Mouse (Mus musculus): ENCODE results near the gene Pigo. TPM values are rescaled to one million over a fixed set of nuclear protein-coding genes. Genes with fewer than 3 reads are reported as not detected.

Pigo gene
- total RNA-seq (2021) = 10 to 100 TPM; 28.0 to 30.0 TPM
- long read RNA-seq, experiment 1, full-length matches to known transcripts = 3 of 18 reads
- long read RNA-seq, experiment 1, partial matches to known transcripts = 5 of 18 reads
- long read RNA-seq, experiment 1, other reads (novel, unspliced or antisense) = 10 of 18 reads
- long read RNA-seq, experiment 2, full-length matches to known transcripts = 6 of 26 reads
- long read RNA-seq, experiment 2, partial matches to known transcripts = 6 of 26 reads
- long read RNA-seq, experiment 2, other reads (novel, unspliced or antisense) = 14 of 26 reads

- DNase-seq (ENCODE audit: low spot score in 2 of 2) = peak; percentile 91 to 92
- peak; percentile 80 for TF ChIP-seq CTCF (conservative IDR thresholded peaks at IDR 0.05)
- Histone ChIP-seq H3K27ac (peak within 1 kb of the TSS; percentile 94), H3K4me3 (peak within 1 kb of the TSS; percentile 72)
These were observed at the start of gene Pigo for GRCm38 (mm10) chr4:43025084-43025960. Gene Pigo (minus strand): TSS chr4:43025819.

GRCm38 (mm10) chr4:43074923-43075322 lies 49.3 kb upstream of the Pigo start:
- Histone ChIP-seq H3K4me3 (no peak overlapping the region), H3K27ac (no peak overlapping the region)
- DNase-seq (ENCODE audit: low spot score in 2 of 2) = no peak
- TF ChIP-seq CTCF (conservative IDR thresholded peaks at IDR 0.05) = no peak

GRCm38 (mm10) chr4:43065471-43065870 lies 39.9 kb upstream of the Pigo start:
- TF ChIP-seq CTCF (conservative IDR thresholded peaks at IDR 0.05) = no peak
- no peak for DNase-seq (ENCODE audit: low spot score in 2 of 2)
- Histone ChIP-seq H3K27ac (no peak overlapping the region), H3K4me3 (no peak overlapping the region)

- TF ChIP-seq CTCF (conservative IDR thresholded peaks at IDR 0.05) = peak; percentile 56
- Histone ChIP-seq H3K4me3 (no peak overlapping the region), H3K27ac (peak overlapping the region; percentile 7; the same call in 1 of the 2 replicates)
- DNase-seq (ENCODE audit: low spot score in 2 of 2) = no peak
These were observed 34.7 kb upstream of the Pigo start for GRCm38 (mm10) chr4:43060286-43060685.

- no peak overlapping the region for H3K27ac ChIP-seq
- peak overlapping the region; percentile 81 for H3K4me3 ChIP-seq
- no peak for DNase-seq (ENCODE audit: low spot score in 2 of 2)
- no peak for TF ChIP-seq CTCF (conservative IDR thresholded peaks at IDR 0.05)
These were observed 34.1 kb upstream of the Pigo start for GRCm38 (mm10) chr4:43059697-43060096.

- H3K4me3 ChIP-seq = peak within 1 kb of the TSS; percentile 81
- DNase-seq (ENCODE audit: low spot score in 2 of 2) = peak; percentile 92 to 93
- TF ChIP-seq CTCF (conservative IDR thresholded peaks at IDR 0.05) = no peak
- H3K27ac ChIP-seq = peak within 1 kb of the TSS; percentile 76
These were observed 33.4 kb upstream of the Pigo start, which contains the start of gene Unc13b for GRCm38 (mm10) chr4:43058753-43059654. Gene Unc13b (plus strand): TSS chr4:43058953.

GRCm38 (mm10) chr4:43058392-43058752 lies 32.8 kb upstream of the Pigo start:
- Histone ChIP-seq H3K27ac (no peak overlapping the region), H3K4me3 (peak overlapping the region; percentile 81)
- no peak for DNase-seq (ENCODE audit: low spot score in 2 of 2)
- no peak for TF ChIP-seq CTCF (conservative IDR thresholded peaks at IDR 0.05)

- no peak for DNase-seq (ENCODE audit: low spot score in 2 of 2)
- TF ChIP-seq CTCF (conservative IDR thresholded peaks at IDR 0.05) = no peak
- H3K27ac ChIP-seq = no peak overlapping the region
- H3K4me3 ChIP-seq = no peak overlapping the region
These were observed 32.0 kb upstream of the Pigo start for GRCm38 (mm10) chr4:43057654-43058053.

GRCm38 (mm10) chr4:43052627-43053026 lies 27.0 kb upstream of the Pigo start:
- TF ChIP-seq CTCF (conservative IDR thresholded peaks at IDR 0.05) = peak; percentile 87
- H3K4me3 ChIP-seq = no peak overlapping the region
- no peak overlapping the region for H3K27ac ChIP-seq
- no peak for DNase-seq (ENCODE audit: low spot score in 2 of 2)

- H3K27ac ChIP-seq = peak overlapping the region; percentile 55; the same call in 1 of the 2 replicates
- DNase-seq (ENCODE audit: low spot score in 2 of 2) = peak; percentile 79 to 80
- no peak overlapping the region; the same call in 1 of the 2 replicates for H3K4me3 ChIP-seq
- TF ChIP-seq CTCF (conservative IDR thresholded peaks at IDR 0.05) = peak; percentile 88
These were observed 21.6 kb upstream of the Pigo start for GRCm38 (mm10) chr4:43047231-43047630.

- no peak for TF ChIP-seq CTCF (conservative IDR thresholded peaks at IDR 0.05)
- DNase-seq (ENCODE audit: low spot score in 2 of 2) = no peak
- peak overlapping the region; percentile 17; the same call in 1 of the 2 replicates for H3K4me3 ChIP-seq
- peak overlapping the region; percentile 55; the same call in 1 of the 2 replicates for H3K27ac ChIP-seq
These were observed 21.0 kb upstream of the Pigo start for GRCm38 (mm10) chr4:43046607-43047006.

GRCm38 (mm10) chr4:43045659-43046302 lies 20.2 kb upstream of the Pigo start, which contains the start of gene Fam214b:
Gene Fam214b (minus strand): TSS chr4:43046220.
- peak within 1 kb of the TSS; percentile 82 for H3K4me3 ChIP-seq
- TF ChIP-seq CTCF (conservative IDR thresholded peaks at IDR 0.05) = no peak
- H3K27ac ChIP-seq = peak within 1 kb of the TSS; percentile 77
- DNase-seq (ENCODE audit: low spot score in 2 of 2) = peak; percentile 94 to 96

Measured in layer of hippocampus, adult 2 months (tissue).